Mouse (Mus musculus) bone marrow, adult 2 months (tissue): ENCODE measurements around the gene Sox6. TPM values are rescaled to one million over a fixed set of nuclear protein-coding genes. Genes with fewer than 3 reads are reported as not detected.

Source experiments
- H3K27ac ChIP-seq: fragments of 200-500 bp; 2 replicates; pipeline ENCODE4 v1.5.1; 2012; ENCODE audit warnings: low read depth, mild to moderate bottlenecking, control low read depth, inconsistent platforms, low read length; ENCODE audit not compliant: control insufficient read depth, poor library complexity, insufficient read depth
- H3K4me1 ChIP-seq: fragments of 200-500 bp; 2 replicates; pipeline ENCODE4 v1.6.1; 2011; ENCODE audit warnings: low read length; ENCODE audit not compliant: control insufficient read depth, insufficient read depth
- H3K4me3 ChIP-seq: fragments of 200-500 bp; replicated peaks from 2 replicates; pipeline ENCODE3; 2011; ENCODE audit warnings: mild to moderate bottlenecking, low read depth, low read length, control low read depth; ENCODE audit not compliant: control insufficient read depth
- CTCF ChIP-seq: fragments of 200-500 bp; IDR thresholded peaks from 2 replicates; pipeline ENCODE4 v1.5.1; 2011; ENCODE audit warnings: low read length, control low read depth; ENCODE audit not compliant: control insufficient read depth, insufficient read depth
- POLR2A ChIP-seq: fragments of 200-500 bp; IDR thresholded peaks from 2 replicates; pipeline ENCODE4 v1.6.1; 2011; ENCODE audit warnings: low read depth, mild to moderate bottlenecking, control low read depth, low read length, borderline replicate concordance; ENCODE audit not compliant: control insufficient read depth
- WGBS: fragments of 180-500 bp; shearing (Covaris S2); methylation state at CpG from one replicate; pipeline ENCODE4 v1.1.7; 2018; 5-methylcytosine and 5-hydroxymethylcytosine counted together
- polyA plus RNA-seq: library from polyadenylated mRNA; stranded (reverse); fragments of >200 nt; gene quantifications from 2 replicates; pipeline ENCODE4 v1.2.4, GENCODE M21; 2011; ENCODE audit warnings: low replicate concordance; ENCODE audit not compliant: missing spikeins, insufficient read depth, insufficient read length

Gene Sox6
- polyA plus RNA-seq, 1 experiment: 33.0 TPM

DNA sequence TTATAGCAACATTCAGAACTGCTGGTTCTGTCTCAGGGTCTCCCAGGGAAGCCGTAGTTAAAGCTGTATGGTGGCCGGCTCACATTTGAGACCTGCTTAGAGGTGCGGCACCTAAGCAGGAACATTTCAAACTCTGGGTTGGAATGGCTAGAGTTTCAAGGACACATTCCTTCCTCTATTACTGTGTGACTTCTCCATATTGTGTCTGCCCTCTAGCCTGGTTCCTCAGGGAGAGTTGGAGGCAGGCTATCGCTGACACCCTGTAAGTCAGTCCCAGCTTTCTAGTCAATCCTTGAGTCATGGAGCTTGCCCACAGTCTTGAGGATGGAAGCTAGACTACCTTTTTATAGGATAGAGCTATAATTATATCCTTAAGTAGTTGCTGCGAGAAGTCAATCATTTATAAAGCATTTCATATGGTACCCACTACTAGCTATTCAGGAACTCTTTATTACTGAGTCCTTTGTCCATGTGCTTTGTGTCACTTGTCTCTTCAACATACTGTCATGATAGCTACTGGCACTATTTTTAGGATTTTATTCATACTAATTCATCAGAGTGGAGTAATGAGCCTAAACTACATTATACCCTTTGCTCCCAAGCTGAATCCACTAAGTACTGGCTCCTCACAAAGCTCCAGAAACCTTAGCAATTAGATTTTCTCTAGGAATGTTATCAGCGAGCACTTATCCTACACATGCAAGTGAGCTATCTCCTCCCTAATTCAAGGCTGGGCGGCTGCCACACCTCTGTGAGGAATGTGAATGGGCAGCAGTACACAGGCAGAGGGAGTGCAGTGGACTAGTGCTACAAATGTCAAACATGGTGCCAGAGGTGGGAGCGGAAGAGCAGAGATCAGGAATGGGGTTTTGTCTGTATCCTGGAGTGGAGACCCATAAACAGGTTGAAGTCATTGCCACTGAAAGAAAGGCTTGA is 254.3 kb downstream of the Sox6 start:
- TF ChIP-seq CTCF (no peak), POLR2A (no peak)
- no peaks in the 10 kb centered on the region for H3K4me1 ChIP-seq
- 87% methylated on average over 8 of the region's 8 CpGs for WGBS

DNA sequence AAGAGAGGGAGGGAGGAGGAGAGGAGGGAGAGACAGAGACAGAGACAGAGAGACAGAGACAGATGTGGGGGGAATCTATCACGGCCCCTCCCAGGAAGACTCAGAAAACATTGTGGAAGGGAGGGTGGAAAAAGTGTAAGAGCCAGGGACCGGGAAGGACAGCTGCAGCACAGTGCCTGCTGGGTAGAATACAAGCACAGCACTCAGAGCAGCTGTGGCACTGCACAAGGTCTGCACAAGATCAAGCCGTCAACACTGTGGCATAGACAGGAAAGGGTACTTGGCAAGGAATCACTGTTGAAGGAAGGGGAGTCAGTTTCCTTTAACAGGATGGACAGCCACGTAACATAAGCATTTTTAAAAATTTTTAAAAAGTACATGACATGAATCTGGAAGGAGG is 258.4 kb downstream of the Sox6 start:
- no peak overlapping the region for H3K27ac ChIP-seq
- no peak for TF ChIP-seq CTCF
- TF ChIP-seq POLR2A: no peak
- WGBS: 81% methylated on average over 4 of the region's 4 CpGs
- H3K4me3 ChIP-seq: no peak overlapping the region
- no peaks in the 10 kb centered on the region for H3K4me1 ChIP-seq

More for the DNA sequence above, 254.3 kb downstream of the Sox6 start:
- H3K4me3 ChIP-seq: no peak overlapping the region
- H3K27ac ChIP-seq: no peak overlapping the region

DNA sequence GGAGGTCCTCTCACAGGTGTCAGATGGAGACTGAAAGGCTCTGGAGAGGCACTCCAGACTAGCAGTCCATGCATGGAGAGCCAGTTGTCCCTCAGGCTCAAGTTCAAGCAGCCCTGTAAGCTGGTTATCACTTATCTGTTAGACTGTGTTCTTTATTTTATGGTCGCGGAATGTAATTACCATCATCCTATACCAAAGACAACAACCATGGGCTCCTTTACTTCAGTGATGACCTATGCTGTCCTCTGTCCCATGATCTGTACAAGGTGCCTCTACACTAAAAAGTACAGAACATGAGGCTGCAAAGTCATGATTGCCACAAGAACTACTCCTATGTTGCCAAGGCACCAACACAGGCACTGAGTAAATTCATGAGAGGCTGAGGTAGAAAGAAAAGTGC is 259.1 kb downstream of the Sox6 start:
- H3K4me1 ChIP-seq: no peaks in the 10 kb centered on the region
- 100% methylated on average over 2 of the region's 2 CpGs for WGBS
- no peak for TF ChIP-seq POLR2A
- TF ChIP-seq CTCF: no peak
- no peak overlapping the region for H3K27ac ChIP-seq
- H3K4me3 ChIP-seq: no peak overlapping the region

DNA sequence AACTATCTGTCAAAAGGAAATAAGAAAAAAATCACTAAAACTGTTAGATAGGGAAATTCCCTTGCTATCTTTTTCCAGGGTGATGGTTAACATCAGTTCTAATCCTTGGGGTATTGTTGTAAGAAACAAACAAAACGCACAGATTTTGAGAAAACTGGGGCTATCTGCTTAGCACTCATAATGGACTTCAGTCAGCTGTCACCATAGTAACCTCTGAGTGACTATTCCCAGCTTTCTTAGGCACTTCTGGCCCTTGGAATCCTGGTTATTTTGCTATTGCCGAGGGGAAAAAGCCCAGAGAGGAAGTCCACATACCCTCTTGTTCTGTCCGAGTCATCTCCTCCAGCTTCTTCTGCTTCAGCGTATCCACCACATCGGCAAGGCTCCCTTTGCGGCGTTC is 261.9 kb downstream of the Sox6 start:
- 92% methylated on average over 7 of the region's 7 CpGs for WGBS
- Histone ChIP-seq H3K4me1 (no peaks in the 10 kb centered on the region), H3K27ac (no peak overlapping the region), H3K4me3 (no peak overlapping the region)
- no peak for TF ChIP-seq CTCF
- TF ChIP-seq POLR2A: no peak

DNA sequence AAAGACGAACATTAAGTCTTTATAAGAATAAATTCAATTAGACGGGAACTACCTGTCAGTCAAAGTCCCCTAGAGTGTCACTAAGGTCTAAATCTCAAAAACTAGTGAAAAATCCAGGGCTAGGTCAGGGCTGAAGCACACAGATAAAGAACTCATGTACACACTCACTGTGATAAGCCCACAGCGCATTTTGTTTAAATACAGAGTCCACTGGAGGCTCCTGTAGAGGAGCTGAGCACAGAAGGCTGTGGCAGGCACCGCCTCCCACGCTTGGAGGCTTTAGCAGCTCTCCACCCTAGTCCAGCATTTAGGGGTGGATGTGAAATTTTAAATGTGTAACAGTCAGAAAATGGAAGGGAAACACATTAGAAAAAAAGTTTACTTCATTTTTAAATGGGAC is 262.3 kb downstream of the Sox6 start:
- WGBS: 74% methylated on average over 5 of the region's 5 CpGs
- H3K4me1 ChIP-seq: no peaks in the 10 kb centered on the region
- no peak overlapping the region for H3K4me3 ChIP-seq
- H3K27ac ChIP-seq: no peak overlapping the region
- TF ChIP-seq POLR2A: no peak
- TF ChIP-seq CTCF: no peak

DNA sequence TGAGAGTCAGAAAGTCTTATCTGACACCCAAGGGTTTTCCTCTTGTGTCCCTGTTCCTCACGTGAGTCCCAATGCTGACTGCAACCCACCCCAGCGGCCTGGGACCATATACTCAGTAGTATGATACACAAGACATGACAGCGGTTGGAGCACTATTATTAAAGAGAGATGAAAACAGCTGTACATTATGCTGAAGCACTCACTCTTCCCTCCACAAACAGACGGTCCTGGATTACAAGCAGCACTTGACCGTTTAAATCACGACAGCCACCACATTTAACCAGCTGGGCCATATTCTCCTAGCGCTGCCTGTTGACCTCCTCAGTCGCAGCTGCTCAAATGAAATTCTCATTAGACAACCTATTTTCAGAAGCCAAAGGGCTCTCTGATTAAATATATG is 272.3 kb downstream of the Sox6 start:
- no peak for TF ChIP-seq CTCF
- no peak for TF ChIP-seq POLR2A
- Histone ChIP-seq H3K4me1 (no peaks in the 10 kb centered on the region), H3K4me3 (no peak overlapping the region), H3K27ac (no peak overlapping the region)
- 90% methylated on average over 8 of the region's 8 CpGs for WGBS

DNA sequence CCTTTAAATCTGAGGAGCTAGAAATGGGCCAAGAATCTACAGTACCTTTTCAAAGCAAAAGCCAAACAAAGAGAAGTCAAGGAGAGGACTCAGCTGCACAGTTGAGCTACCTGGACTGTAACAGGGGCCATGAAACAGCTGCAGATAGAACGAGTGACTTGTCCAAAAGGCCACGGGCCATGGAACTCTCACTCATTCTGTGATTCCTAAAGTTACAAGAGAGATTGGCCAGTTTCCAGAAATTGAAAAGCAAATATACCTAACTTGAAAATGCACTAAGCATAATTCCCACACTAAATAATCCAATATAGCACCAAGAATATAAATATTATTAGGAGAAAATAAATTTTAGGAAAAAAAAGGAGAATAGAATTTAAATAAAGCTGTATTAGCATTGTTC is 274.7 kb downstream of the Sox6 start:
- no peak overlapping the region for H3K4me3 ChIP-seq
- no peaks in the 10 kb centered on the region for H3K4me1 ChIP-seq
- WGBS: 75% methylated on average over 2 of the region's 2 CpGs
- TF ChIP-seq CTCF (no peak), POLR2A (no peak)
- H3K27ac ChIP-seq: no peak overlapping the region

DNA sequence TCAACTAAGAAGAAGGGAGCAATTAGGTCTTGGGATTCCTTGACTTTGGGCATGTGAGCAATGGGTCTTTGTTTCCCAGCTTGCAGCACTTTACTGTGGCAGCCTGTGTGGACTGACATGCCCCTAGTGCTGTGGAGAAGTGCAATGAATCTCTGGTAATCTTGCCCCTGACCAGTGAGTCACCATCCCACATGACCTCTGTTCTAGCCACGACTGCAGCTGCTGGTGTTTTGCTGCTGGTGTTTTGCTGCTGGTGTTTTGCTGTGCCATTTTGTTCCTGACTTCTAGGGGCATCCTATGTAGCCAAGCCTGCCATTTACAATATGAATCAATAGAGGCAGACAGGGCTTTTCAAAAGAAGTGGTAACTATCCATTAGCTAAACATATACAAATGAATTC is 280.4 kb downstream of the Sox6 start:
- WGBS: 41% methylated on average over 1 of the region's 1 CpGs
- H3K4me1 ChIP-seq: no peaks in the 10 kb centered on the region
- no peak overlapping the region for H3K27ac ChIP-seq
- TF ChIP-seq POLR2A (no peak), CTCF (no peak)
- H3K4me3 ChIP-seq: no peak overlapping the region
